Mouse (Mus musculus) intestine, postnatal 0 days (tissue): ENCODE results near the gene Dcp1b. TPM values are rescaled to one million over a fixed set of nuclear protein-coding genes. Genes with fewer than 3 reads are reported as not detected.

Experiments
- ATAC-seq: fragments of 200-750 bp; cut with Nextera tagmentation; 2 replicates; pipeline ENCODE4 v1.8.0; 2017; ENCODE audit warnings: mild to moderate bottlenecking, moderate TSS enrichment, moderate library complexity
- H3K27ac ChIP-seq: fragments of 300-500 bp; sonication (generic); 2 replicates; pipeline ENCODE4 v1.5.1; 2014; ENCODE audit warnings: mild to moderate bottlenecking, low read depth, low read length, moderate library complexity
- H3K27me3 ChIP-seq: fragments of 300-500 bp; sonication (generic); replicated peaks from 2 replicates; pipeline ENCODE4 v1.6.1; 2014; ENCODE audit warnings: low read length, mixed read lengths; ENCODE audit not compliant: control insufficient read depth, insufficient read depth
- H3K36me3 ChIP-seq: fragments of 300-500 bp; sonication (generic); 2 replicates; pipeline ENCODE4 v1.6.1; 2014; ENCODE audit warnings: mild to moderate bottlenecking, moderate library complexity; ENCODE audit not compliant: control insufficient read depth, insufficient read depth
- H3K4me1 ChIP-seq: fragments of 300-500 bp; sonication (generic); replicated peaks from 2 replicates; pipeline ENCODE4 v1.6.1; 2014; ENCODE audit warnings: antibody characterized with exemption, low read length, mixed read lengths; ENCODE audit not compliant: control insufficient read depth, insufficient read depth
- H3K4me2 ChIP-seq: fragments of 300-500 bp; sonication (generic); replicated peaks from 2 replicates; pipeline ENCODE4 v1.6.1; 2014; ENCODE audit warnings: low read depth, mild to moderate bottlenecking, moderate library complexity
- H3K4me3 ChIP-seq: fragments of 300-500 bp; sonication (generic); 2 replicates; pipeline ENCODE4 v1.5.1; 2014; ENCODE audit warnings: low read depth, low read length
- H3K9ac ChIP-seq: fragments of 300-500 bp; sonication (generic); 2 replicates; pipeline ENCODE4 v1.6.1; 2014; ENCODE audit warnings: mild to moderate bottlenecking, low read depth, low read length
- H3K9me3 ChIP-seq: fragments of 300-500 bp; sonication (generic); 2 replicates; pipeline ENCODE4 v1.6.1; 2016; ENCODE audit warnings: mixed run types; ENCODE audit not compliant: control insufficient read depth
- CTCF ChIP-seq: sonication (generic); IDR thresholded peaks from 2 replicates; pipeline ENCODE4 v1.5.1; 2016; ENCODE audit warnings: low read depth, mild to moderate bottlenecking, control low read depth, antibody characterized with exemption, moderate library complexity
- WGBS: fragments of 180-500 bp; shearing (Covaris S2); extraction: QIAGEN DNeasy Blood & Tissue Kit; methylation state at CpG from one replicate; pipeline ENCODE4 v1.1.7; 2014; 5-methylcytosine and 5-hydroxymethylcytosine counted together
- polyA plus RNA-seq: library from polyadenylated mRNA; unstranded; fragments of >200 nt; fragmentation: Nextera tagmentation; extraction: Ambion mirVana; gene quantifications from 2 replicates; pipeline ENCODE4 v1.2.1, GENCODE M21; 2015

The Dcp1b gene
- polyA plus RNA-seq, 1 experiment from 2014 or later, result 4.9 TPM

- H3K4me1 ChIP-seq, result no peaks in the 10 kb centered on the region
- TF ChIP-seq CTCF, result no peak
- no peak overlapping the region for H3K27ac ChIP-seq
- ATAC-seq, result no peak
- 80% methylated on average over 6 of the region's 6 CpGs for WGBS
- no peak overlapping the region for H3K9ac ChIP-seq
- H3K27me3 ChIP-seq, result no peaks in the 10 kb centered on the region
- H3K4me2 ChIP-seq, result no peak overlapping the region
- no peaks in the 10 kb centered on the region for H3K9me3 ChIP-seq
- H3K4me3 ChIP-seq, result no peak overlapping the region
- peaks cover 32% of the 10 kb centered on the region for H3K36me3 ChIP-seq
These were observed 39.1 kb downstream of the Dcp1b start for GRCm38 (mm10) chr6:119214190-119214589.

- H3K27me3 ChIP-seq, result no peaks in the 10 kb centered on the region
- H3K27ac ChIP-seq, result no peak overlapping the region
- ATAC-seq, result no peak
- H3K4me1 ChIP-seq, result no peaks in the 10 kb centered on the region
- no peak overlapping the region for H3K4me2 ChIP-seq
- H3K9me3 ChIP-seq, result no peaks in the 10 kb centered on the region
- TF ChIP-seq CTCF, result no peak
- H3K36me3 ChIP-seq, result peaks cover 32% of the 10 kb centered on the region
- no peak overlapping the region for H3K4me3 ChIP-seq
- 87% methylated on average over 10 of the region's 10 CpGs for WGBS
- H3K9ac ChIP-seq, result no peak overlapping the region
These were observed 40.1 kb downstream of the Dcp1b start for GRCm38 (mm10) chr6:119215040-119215613.

GRCm38 (mm10) chr6:119217661-119218060, 42.6 kb downstream of the Dcp1b start:
- no peaks in the 10 kb centered on the region for H3K9me3 ChIP-seq
- TF ChIP-seq CTCF, result no peak
- ATAC-seq, result no peak
- H3K27ac ChIP-seq, result no peak overlapping the region
- H3K9ac ChIP-seq, result no peak overlapping the region
- H3K4me1 ChIP-seq, result no peaks in the 10 kb centered on the region
- H3K36me3 ChIP-seq, result peaks cover 36% of the 10 kb centered on the region
- no peak overlapping the region for H3K4me3 ChIP-seq
- H3K27me3 ChIP-seq, result no peaks in the 10 kb centered on the region
- WGBS, result 65% methylated on average over 4 of the region's 4 CpGs
- no peak overlapping the region for H3K4me2 ChIP-seq

DNA sequence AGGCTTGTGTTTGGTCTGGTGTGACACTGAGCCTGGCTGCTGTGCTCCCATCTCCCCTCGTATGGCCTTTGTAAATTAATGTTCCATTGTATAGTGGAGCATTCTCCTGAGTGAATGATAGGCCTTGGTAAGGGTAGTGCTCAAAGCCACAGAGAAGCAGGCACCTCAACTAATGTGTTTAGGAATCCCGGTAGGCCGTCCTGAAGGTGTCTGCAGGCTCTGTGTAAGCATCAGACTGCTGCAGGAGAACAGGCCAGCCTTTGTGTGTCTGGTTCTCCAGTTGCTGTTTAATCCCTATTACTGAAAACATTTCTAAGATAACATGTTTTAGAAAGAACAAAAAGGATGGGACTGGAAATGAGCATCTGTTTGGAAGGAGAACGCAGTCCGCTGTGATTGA, 43.5 kb downstream of the Dcp1b start:
- H3K9me3 ChIP-seq, result no peaks in the 10 kb centered on the region

GRCm38 (mm10) chr6:119219237-119219870, 44.3 kb downstream of the Dcp1b start:
- Histone ChIP-seq H3K4me3 (no peak overlapping the region), H3K4me2 (no peak overlapping the region), H3K4me1 (no peaks in the 10 kb centered on the region), H3K27ac (no peak overlapping the region), H3K9me3 (no peaks in the 10 kb centered on the region), H3K36me3 (peaks cover 33% of the 10 kb centered on the region), H3K27me3 (no peaks in the 10 kb centered on the region), H3K9ac (no peak overlapping the region)
- TF ChIP-seq CTCF, result no peak
- no peak for ATAC-seq
- WGBS, result 87% methylated on average over 15 of the region's 15 CpGs

More for the DNA sequence above, 43.5 kb downstream of the Dcp1b start:
- Histone ChIP-seq H3K27me3 (no peaks in the 10 kb centered on the region), H3K4me2 (no peak overlapping the region), H3K4me3 (no peak overlapping the region), H3K4me1 (no peaks in the 10 kb centered on the region), H3K9ac (no peak overlapping the region), H3K27ac (no peak overlapping the region), H3K36me3 (peaks cover 36% of the 10 kb centered on the region)
- no peak for ATAC-seq
- WGBS, result 84% methylated on average over 5 of the region's 5 CpGs
- TF ChIP-seq CTCF, result no peak

DNA sequence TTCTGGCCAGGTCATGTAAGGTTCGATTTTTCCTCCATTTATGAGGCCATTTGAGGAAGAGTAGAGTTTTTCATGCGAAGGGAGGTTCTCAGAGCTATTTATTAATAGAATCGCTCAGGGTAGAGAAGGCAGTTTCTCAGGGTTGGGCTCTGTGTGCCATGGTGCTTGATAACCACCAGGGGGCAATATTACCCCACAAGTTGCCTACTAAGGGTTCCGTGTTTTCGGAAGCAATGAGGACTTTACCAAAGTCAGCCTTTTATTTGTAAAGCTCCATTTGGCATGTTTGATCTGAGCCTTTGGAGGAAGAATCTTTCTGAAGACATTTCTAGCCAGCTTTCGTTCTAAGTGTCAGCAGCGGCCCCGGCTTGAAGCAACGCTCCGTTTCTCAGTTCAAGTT, 45.2 kb downstream of the Dcp1b start:
- H3K27ac ChIP-seq, result no peak overlapping the region
- no peak overlapping the region for H3K4me3 ChIP-seq
- H3K4me2 ChIP-seq, result no peak overlapping the region
- peak; percentile 68 for ATAC-seq
- H3K9me3 ChIP-seq, result no peaks in the 10 kb centered on the region
- 45% methylated on average over 10 of the region's 10 CpGs for WGBS
- TF ChIP-seq CTCF, result peak; percentile 89
- peaks cover 23% of the 10 kb centered on the region for H3K36me3 ChIP-seq
- no peak overlapping the region for H3K9ac ChIP-seq
- no peaks in the 10 kb centered on the region for H3K27me3 ChIP-seq
- no peaks in the 10 kb centered on the region for H3K4me1 ChIP-seq
